Mouse (Mus musculus): ENCODE data around the gene Qprt. TPM values are rescaled to one million over a fixed set of nuclear protein-coding genes. Genes with fewer than 3 reads are reported as not detected.
"Not testable (repeated sequence)": the region's sequence is repeated elsewhere in the genome, so short reads cannot be mapped to it uniquely, and the experiment has no call there.

Gene Qprt
- polyA plus RNA-seq, 1 experiment from 2014 or later: 10.3 TPM

DNA sequence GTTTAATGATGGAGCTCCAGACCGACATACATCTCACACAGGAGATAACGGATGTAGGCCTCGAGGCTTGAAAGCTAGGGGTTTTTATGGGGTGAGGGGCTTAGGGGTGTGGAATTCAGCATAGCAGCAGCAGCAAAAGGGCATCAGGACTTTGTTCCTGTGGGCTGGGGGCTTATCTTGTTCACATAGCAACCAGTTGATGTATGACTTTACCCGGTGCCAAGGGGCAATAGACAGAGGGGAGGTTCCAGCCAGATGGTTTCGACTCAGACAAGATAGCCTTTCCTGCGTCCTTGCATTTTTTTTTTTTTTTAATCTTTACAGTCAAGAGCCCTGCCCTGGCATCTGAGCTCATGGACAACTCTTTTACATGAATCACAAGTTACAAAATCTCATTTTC, 36.3 kb downstream of the Qprt start:
- H3K9me3 ChIP-seq (replicated peaks); DNase-seq (ENCODE audit: low spot score); H3K36me3 ChIP-seq; H3K27ac ChIP-seq (replicated peaks); H3K4me3 ChIP-seq; H3K27me3 ChIP-seq (ENCODE audit: low read depth, poor library complexity, severe bottlenecking): not testable (repeated sequence)
- WGBS: 87% methylated on average over 6 of the region's 6 CpGs
- H3K4me1 ChIP-seq: peaks cover 17% of the 10 kb centered on the region

DNA sequence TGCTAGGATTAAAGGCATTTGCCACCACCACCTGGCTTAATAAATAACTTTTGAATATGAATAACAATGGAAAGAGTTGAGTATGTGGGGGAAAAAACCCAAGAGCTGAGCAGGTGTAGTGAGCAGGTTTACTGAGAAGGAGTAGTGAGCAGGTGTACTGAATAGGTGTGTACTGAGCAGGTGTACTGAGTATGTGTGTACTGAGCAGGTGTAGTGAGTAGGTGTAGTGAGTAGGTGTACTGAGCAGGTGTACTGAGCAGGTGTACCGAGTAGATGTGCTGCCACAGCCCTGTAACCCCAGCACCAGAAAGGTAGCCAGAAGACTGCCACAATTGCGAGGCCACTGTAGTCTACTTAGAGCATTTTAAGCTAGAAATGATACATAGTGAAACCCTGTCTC, 37.2 kb downstream of the Qprt start:
- WGBS: 86% methylated on average over 2 of the region's 2 CpGs
- Histone ChIP-seq H3K9me3 (replicated peaks) (no peaks in the 10 kb centered on the region), H3K27ac (replicated peaks) (no peak overlapping the region), H3K27me3 (ENCODE audit: low read depth, poor library complexity, severe bottlenecking) (no peaks in the 10 kb centered on the region), H3K4me1 (peaks cover 12% of the 10 kb centered on the region), H3K4me3 (no peak overlapping the region), H3K36me3 (no peaks in the 10 kb centered on the region)
- no peak for DNase-seq (ENCODE audit: low spot score)

DNA sequence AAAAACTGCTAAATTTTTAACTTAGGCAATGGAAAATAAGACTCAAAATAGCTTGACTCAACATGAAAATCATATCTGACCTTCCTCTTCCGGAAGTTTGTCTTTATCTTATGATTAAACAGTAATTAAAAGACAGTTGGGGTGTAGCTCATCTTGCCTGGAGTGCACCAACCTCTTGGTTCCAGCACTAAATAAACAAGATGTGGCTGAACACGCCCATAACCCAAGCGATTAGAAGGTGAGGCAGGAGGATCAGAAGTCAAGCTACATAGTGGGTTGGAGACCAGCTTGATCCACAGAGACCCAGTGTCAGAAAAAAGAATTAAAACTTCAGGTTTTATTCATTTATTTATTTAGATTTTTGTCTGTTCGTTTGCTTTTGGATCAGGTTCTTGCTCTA, 38.3 kb downstream of the Qprt start:
- no peak for DNase-seq (ENCODE audit: low spot score)
- Histone ChIP-seq H3K4me3 (no peak overlapping the region), H3K27ac (replicated peaks) (no peak overlapping the region), H3K4me1 (peaks cover under 1% of the 10 kb centered on the region), H3K36me3 (no peaks in the 10 kb centered on the region), H3K27me3 (ENCODE audit: low read depth, poor library complexity, severe bottlenecking) (no peaks in the 10 kb centered on the region), H3K9me3 (replicated peaks) (no peaks in the 10 kb centered on the region)
- WGBS: 88% methylated on average over 4 of the region's 4 CpGs

DNA sequence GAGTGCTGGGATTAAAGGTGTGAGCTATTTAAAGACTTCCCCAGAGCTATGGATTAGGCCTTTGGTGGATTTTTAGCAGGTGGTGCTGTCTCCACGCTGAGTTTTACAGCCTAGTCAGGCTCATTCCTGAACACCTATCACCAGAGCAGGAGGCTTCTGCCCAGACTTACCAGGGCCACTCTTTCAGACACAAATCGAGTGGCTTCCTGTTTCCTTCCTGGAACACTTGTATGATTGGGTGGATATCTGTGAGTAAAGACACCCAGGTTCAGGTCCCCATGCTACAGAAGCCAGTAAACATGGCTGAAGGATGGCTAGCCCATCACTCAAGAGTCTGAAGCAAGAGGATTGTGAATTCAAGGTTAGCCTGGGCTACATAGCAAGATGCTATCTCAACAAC, 39.0 kb downstream of the Qprt start:
- H3K9me3 ChIP-seq (replicated peaks): no peaks in the 10 kb centered on the region
- WGBS: 60% methylated on average over 2 of the region's 2 CpGs
- no peaks in the 10 kb centered on the region for H3K27me3 ChIP-seq (ENCODE audit: low read depth, poor library complexity, severe bottlenecking)
- no peaks in the 10 kb centered on the region for H3K4me1 ChIP-seq
- no peak for DNase-seq (ENCODE audit: low spot score)
- no peak overlapping the region for H3K4me3 ChIP-seq
- H3K27ac ChIP-seq (replicated peaks): no peak overlapping the region
- no peaks in the 10 kb centered on the region for H3K36me3 ChIP-seq

DNA sequence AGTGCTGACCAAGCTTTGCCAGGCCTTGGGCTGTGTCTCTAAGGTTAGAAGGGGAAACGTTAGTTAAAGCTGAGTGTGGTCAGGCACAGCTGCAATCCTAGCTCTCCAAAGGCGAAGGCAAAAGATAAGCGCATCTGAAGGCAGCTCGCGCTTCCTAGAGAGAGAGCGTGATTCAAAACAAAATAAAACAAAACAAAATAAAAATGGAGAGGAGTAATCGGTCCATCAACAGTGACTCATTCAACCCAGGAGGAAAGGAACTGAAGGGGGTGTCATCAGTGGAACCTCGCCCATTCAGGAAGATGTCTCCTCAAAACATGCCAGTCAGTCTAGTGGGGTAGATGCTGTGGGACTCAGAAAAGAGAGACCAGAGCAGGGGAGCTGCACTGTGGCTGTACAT, 39.8 kb downstream of the Qprt start:
- Histone ChIP-seq H3K36me3 (no peaks in the 10 kb centered on the region), H3K4me3 (no peak overlapping the region), H3K27ac (replicated peaks) (no peak overlapping the region), H3K27me3 (ENCODE audit: low read depth, poor library complexity, severe bottlenecking) (no peaks in the 10 kb centered on the region), H3K4me1 (no peaks in the 10 kb centered on the region), H3K9me3 (replicated peaks) (no peaks in the 10 kb centered on the region)
- 85% methylated on average over 8 of the region's 8 CpGs for WGBS
- DNase-seq (ENCODE audit: low spot score): no peak

DNA sequence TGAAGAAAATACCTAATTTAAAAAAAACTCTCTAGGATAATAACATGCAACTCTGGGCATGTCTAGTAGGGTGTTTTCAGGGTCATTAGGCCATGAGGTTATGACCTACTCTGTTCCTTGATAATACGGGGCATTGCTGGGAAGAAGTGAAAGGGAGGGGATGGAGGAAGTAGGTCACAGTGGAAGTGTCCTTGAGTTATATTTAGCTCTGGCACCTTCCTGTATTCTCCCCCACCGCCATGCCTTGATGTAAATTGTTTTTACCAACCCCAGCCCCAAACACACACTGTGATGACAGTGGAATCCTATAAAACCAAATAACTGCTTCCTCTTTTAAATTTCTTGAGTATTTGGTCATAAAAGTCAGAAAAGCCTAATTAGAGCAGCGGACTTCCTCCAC, 42.0 kb downstream of the Qprt start:
- no peak for DNase-seq (ENCODE audit: low spot score)
- H3K4me3 ChIP-seq: no peak overlapping the region
- H3K27me3 ChIP-seq (ENCODE audit: low read depth, poor library complexity, severe bottlenecking): no peaks in the 10 kb centered on the region
- H3K9me3 ChIP-seq (replicated peaks): no peaks in the 10 kb centered on the region
- H3K36me3 ChIP-seq: no peaks in the 10 kb centered on the region
- H3K27ac ChIP-seq (replicated peaks): no peak overlapping the region
- WGBS: 69% methylated on average over 3 of the region's 3 CpGs
- no peaks in the 10 kb centered on the region for H3K4me1 ChIP-seq

DNA sequence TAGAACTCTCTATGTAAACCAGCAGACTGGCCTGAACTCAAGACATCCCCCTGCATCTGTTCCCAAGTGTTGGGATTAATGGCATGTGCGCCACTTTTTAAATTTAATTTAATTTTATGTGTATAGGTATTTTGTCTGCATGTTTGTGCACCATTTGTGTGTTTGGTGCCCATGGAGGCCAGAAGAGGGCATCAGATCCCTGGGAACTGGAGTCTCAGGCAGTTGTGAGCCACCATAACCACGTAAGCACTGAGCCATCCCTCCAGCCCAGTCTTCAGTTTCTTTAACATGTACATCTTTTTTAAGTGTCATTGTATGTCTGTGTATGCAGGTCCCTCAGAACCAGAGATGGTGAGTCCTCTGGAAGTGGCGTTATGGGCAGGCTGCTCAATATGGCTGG, 44.3 kb downstream of the Qprt start:
- Histone ChIP-seq H3K36me3 (no peaks in the 10 kb centered on the region), H3K27me3 (ENCODE audit: low read depth, poor library complexity, severe bottlenecking) (no peaks in the 10 kb centered on the region), H3K4me3 (no peak overlapping the region), H3K4me1 (no peaks in the 10 kb centered on the region), H3K9me3 (replicated peaks) (no peaks in the 10 kb centered on the region), H3K27ac (replicated peaks) (no peak overlapping the region)
- 88% methylated on average over 3 of the region's 3 CpGs for WGBS
- DNase-seq (ENCODE audit: low spot score): no peak

DNA sequence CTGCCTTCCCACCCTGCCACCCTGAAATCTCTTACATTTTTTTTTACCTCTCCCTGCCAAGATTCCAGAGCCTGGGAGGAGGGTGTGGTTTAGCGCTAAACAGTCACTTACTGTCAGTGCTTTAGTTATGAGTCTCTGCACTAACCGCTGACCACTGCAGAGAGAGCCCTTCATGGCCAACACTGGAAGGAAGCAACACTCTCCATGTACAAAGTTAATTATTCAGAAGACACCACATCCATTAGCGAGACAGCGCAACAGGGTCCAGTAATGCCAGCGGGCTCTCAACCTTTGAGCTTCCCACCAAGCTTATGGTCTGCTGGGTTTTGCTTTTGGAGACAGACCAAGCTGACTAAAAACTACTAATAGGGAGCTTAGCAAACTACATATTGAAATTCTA, 45.8 kb downstream of the Qprt start:
- Histone ChIP-seq H3K27ac (replicated peaks) (no peak overlapping the region), H3K9me3 (replicated peaks) (no peaks in the 10 kb centered on the region), H3K4me1 (peaks cover 8% of the 10 kb centered on the region; the same call in 1 of the 2 replicates), H3K27me3 (ENCODE audit: low read depth, poor library complexity, severe bottlenecking) (no peaks in the 10 kb centered on the region), H3K4me3 (no peak overlapping the region), H3K36me3 (no peaks in the 10 kb centered on the region)
- WGBS: 92% methylated on average over 5 of the region's 5 CpGs
- DNase-seq (ENCODE audit: low spot score): no peak

DNA sequence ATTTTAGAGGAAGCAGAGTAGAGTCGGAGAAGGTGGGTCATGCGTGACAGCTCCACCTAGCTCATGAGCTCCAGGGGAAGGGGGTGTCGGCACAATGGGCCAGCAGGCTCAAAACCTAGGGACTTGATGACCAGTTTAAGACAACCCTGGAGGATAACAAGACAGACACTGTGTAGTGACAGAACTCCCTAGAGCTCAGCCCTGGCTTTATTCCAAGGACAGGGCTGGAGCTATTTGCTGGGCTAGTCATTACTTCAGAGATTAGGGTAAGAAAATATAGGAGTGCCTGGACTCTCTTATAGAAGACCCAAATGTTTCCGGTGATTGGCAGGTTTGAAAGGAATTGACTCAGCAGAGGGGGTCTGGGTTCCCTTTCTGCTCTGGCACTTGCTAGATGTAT, 48.8 kb downstream of the Qprt start:
- H3K9me3 ChIP-seq (replicated peaks): no peaks in the 10 kb centered on the region
- H3K4me3 ChIP-seq: no peak overlapping the region
- H3K4me1 ChIP-seq: peaks cover 10% of the 10 kb centered on the region; the same call in 1 of the 2 replicates
- DNase-seq (ENCODE audit: low spot score): no peak
- H3K36me3 ChIP-seq: no peaks in the 10 kb centered on the region
- H3K27ac ChIP-seq (replicated peaks): no peak overlapping the region
- WGBS: 87% methylated on average over 4 of the region's 4 CpGs
- no peaks in the 10 kb centered on the region for H3K27me3 ChIP-seq (ENCODE audit: low read depth, poor library complexity, severe bottlenecking)

DNA sequence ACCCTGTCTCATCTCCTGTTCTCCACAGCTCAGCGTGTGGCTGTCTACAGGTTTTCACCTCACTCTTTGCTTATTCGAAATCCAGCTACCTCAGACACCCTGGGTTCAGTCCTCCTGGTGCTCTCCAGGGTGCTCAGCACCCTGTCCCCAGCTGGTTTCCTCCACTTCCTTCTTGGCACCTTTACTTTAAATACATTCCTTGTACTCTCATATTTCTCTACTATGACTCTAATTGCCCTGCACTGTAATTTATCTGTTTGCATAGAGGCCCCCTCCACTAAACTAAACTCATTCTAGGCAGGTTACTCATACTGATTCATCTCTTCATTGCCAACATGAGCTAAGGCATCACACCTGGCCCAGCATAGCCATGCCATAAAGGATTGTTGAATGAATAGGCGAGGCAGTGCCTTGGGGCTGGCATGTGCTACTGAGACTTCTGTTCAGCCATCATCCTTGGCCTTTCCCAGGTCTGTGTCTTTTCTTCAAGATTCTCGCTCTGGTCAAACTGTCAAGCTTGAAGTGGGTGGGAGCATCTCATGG, 51.1 kb downstream of the Qprt start:
- Histone ChIP-seq H3K27me3 (ENCODE audit: low read depth, poor library complexity, severe bottlenecking) (no peaks in the 10 kb centered on the region), H3K27ac (replicated peaks) (no peak overlapping the region), H3K4me1 (peaks cover 10% of the 10 kb centered on the region; the same call in 1 of the 2 replicates), H3K9me3 (replicated peaks) (no peaks in the 10 kb centered on the region), H3K36me3 (no peaks in the 10 kb centered on the region), H3K4me3 (no peak overlapping the region)
- DNase-seq (ENCODE audit: low spot score): no peak
- 81% methylated on average over 4 of the region's 4 CpGs for WGBS

DNA sequence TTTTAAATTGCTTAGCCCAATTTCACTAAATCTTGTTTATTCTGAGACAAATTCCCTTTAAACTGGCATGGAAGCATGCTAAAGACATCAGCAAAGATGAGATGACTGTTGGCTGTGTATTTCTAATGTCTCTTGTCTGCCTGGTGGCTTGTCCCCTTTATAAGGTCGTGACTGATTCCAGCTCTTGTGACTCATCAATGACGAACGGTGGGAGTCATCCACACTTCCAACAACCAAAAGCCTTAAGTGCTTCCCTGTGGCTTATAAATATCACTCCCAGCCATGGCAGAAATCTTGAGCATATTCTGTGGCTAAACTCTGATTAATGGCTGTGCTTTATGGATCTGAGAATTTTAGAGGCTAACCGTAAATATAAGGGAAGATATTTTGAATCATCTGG, 55.7 kb downstream of the Qprt start:
- Histone ChIP-seq H3K4me3 (no peak overlapping the region), H3K27me3 (ENCODE audit: low read depth, poor library complexity, severe bottlenecking) (no peaks in the 10 kb centered on the region), H3K27ac (replicated peaks) (no peak overlapping the region), H3K36me3 (no peaks in the 10 kb centered on the region), H3K9me3 (replicated peaks) (no peaks in the 10 kb centered on the region), H3K4me1 (0 out of 2 replicates have a peak, but pooled peaks cover 3% of the 10 kb centered on the region)
- 91% methylated on average over 4 of the region's 4 CpGs for WGBS
- no peak for DNase-seq (ENCODE audit: low spot score)

DNA sequence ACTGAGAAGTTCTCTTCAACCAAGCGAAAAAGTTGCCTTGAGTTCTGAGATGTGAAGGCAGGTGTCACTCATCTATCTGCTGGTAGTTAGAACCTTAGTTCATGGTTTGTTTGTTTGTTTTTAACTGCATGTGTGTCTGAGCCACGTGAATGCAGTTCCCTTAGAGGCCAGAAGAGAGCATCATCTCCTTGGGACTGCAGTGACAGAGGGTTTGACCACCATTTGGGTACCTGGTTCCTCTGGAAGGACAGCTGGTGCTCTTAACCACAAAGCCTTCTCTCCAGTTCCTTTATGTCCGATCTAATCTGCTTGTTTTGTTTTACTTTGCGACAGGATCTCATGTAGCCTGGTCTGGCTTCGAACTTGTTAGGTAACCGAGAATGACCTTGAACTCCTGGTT, 56.5 kb downstream of the Qprt start:
- no peak for DNase-seq (ENCODE audit: low spot score)
- no peaks in the 10 kb centered on the region for H3K27me3 ChIP-seq (ENCODE audit: low read depth, poor library complexity, severe bottlenecking)
- WGBS: 89% methylated on average over 6 of the region's 6 CpGs

More for the DNA sequence above, 56.5 kb downstream of the Qprt start:
- H3K4me3 ChIP-seq: no peak overlapping the region
- no peaks in the 10 kb centered on the region for H3K36me3 ChIP-seq
- H3K27ac ChIP-seq (replicated peaks): no peak overlapping the region
- no peaks in the 10 kb centered on the region for H3K4me1 ChIP-seq
- H3K9me3 ChIP-seq (replicated peaks): no peaks in the 10 kb centered on the region
